Mouse (Mus musculus) left cerebral cortex, adult 2 months (tissue): ENCODE results near the gene Rps6ka5. TPM values are rescaled to one million over a fixed set of nuclear protein-coding genes. Genes with fewer than 3 reads are reported as not detected.

Experiments
- DNase-seq, 2 experiments: peaks; one replicate each; pipeline ENCODE4 v3.0.0; 2021 to 2022; ENCODE audit warnings: low spot score in 2 of 2, mixed read lengths in 1 of 2; ENCODE audit errors: extremely low spot score in 1 of 2
- H3K27ac ChIP-seq: fragments of 200-600 bp; 2 replicates; pipeline ENCODE4 v1.8.1; 2022
- H3K4me3 ChIP-seq: fragments of 200-600 bp; 2 replicates; pipeline ENCODE4 v1.8.1; 2022
- CTCF ChIP-seq: fragments of 200-600 bp; IDR thresholded peaks from 2 replicates; pipeline ENCODE4 v1.8.1; 2022; ENCODE audit warnings: antibody characterized with exemption, mild to moderate bottlenecking, moderate library complexity
- intact Hi-C: fragments of 180-260 bp; cut with DNase I; formaldehyde crosslinking; loops from one replicate; pipeline ENCODE4 v1.15.1; 2025
- total RNA-seq, 2 experiments: library from RNA; stranded (reverse); gene quantifications; 2 replicates each; pipeline ENCODE4 v1.2.3; 2021

Gene Rps6ka5
- total RNA-seq, 2 experiments from 2014 or later, result 21.4 to 23.1 TPM

GRCm38 (mm10) chr12:100636733-100637132 is 90.0 kb downstream of the Rps6ka5 start:
- TF ChIP-seq CTCF, result no peak
- DNase-seq, result no peak
- intact Hi-C loops, result loop anchor here (5.0 kb wide), 1 partner anchor 86 kb away; no protein-coding TSS in a partner anchor
- Histone ChIP-seq H3K27ac (no peak overlapping the region), H3K4me3 (no peak overlapping the region)

- no peak for TF ChIP-seq CTCF
- DNase-seq, result no peak
- Histone ChIP-seq H3K27ac (no peak overlapping the region), H3K4me3 (no peak overlapping the region)
- intact Hi-C loops, result loop anchor here (5.0 kb wide), 1 partner anchor 86 kb away; no protein-coding TSS in a partner anchor
These were observed 90.5 kb downstream of the Rps6ka5 start for GRCm38 (mm10) chr12:100636299-100636633.

GRCm38 (mm10) chr12:100635601-100636298 is 91.0 kb downstream of the Rps6ka5 start:
- DNase-seq, result no peak

GRCm38 (mm10) chr12:100633231-100633630 is 93.6 kb downstream of the Rps6ka5 start:
- no peak for TF ChIP-seq CTCF
- intact Hi-C loops, result no loop called here
- Histone ChIP-seq H3K27ac (no peak overlapping the region), H3K4me3 (no peak overlapping the region)
- no peak for DNase-seq

More at GRCm38 (mm10) chr12:100635601-100636298, 91.0 kb downstream of the Rps6ka5 start:
- Histone ChIP-seq H3K4me3 (no peak overlapping the region), H3K27ac (no peak overlapping the region)
- TF ChIP-seq CTCF, result no peak
- intact Hi-C loops, result loop anchor here (5.0 kb wide), 1 partner anchor 87 kb away; no protein-coding TSS in a partner anchor

GRCm38 (mm10) chr12:100631286-100631685 is 95.5 kb downstream of the Rps6ka5 start:
- Histone ChIP-seq H3K4me3 (no peak overlapping the region), H3K27ac (no peak overlapping the region)
- no peak for DNase-seq
- TF ChIP-seq CTCF, result no peak
- intact Hi-C loops, result no loop called here

- intact Hi-C loops, result no loop called here
- no peak for DNase-seq
- TF ChIP-seq CTCF, result no peak
- Histone ChIP-seq H3K27ac (no peak overlapping the region), H3K4me3 (no peak overlapping the region)
These were observed 97.5 kb downstream of the Rps6ka5 start for GRCm38 (mm10) chr12:100629126-100629920.

- TF ChIP-seq CTCF, result no peak
- no peak for DNase-seq
- no peak overlapping the region for H3K27ac ChIP-seq
- no peak overlapping the region for H3K4me3 ChIP-seq
- intact Hi-C loops, result no loop called here
These were observed 99.6 kb downstream of the Rps6ka5 start for GRCm38 (mm10) chr12:100626991-100627677.

GRCm38 (mm10) chr12:100626273-100626990 is 100.4 kb downstream of the Rps6ka5 start:
- intact Hi-C loops, result no loop called here
- no peak for TF ChIP-seq CTCF
- H3K4me3 ChIP-seq, result no peak overlapping the region
- no peak overlapping the region for H3K27ac ChIP-seq
- DNase-seq, result no peak

- TF ChIP-seq CTCF, result no peak
- intact Hi-C loops, result no loop called here
- Histone ChIP-seq H3K4me3 (no peak overlapping the region), H3K27ac (no peak overlapping the region)
- no peak for DNase-seq
These were observed 101.8 kb downstream of the Rps6ka5 start for GRCm38 (mm10) chr12:100624854-100625447.

GRCm38 (mm10) chr12:100615251-100615650 is 111.5 kb downstream of the Rps6ka5 start:
- DNase-seq, result no peak
- no peak for TF ChIP-seq CTCF
- H3K27ac ChIP-seq, result no peak overlapping the region
- no peak overlapping the region for H3K4me3 ChIP-seq
- intact Hi-C loops, result no loop called here

GRCm38 (mm10) chr12:100613878-100614277 is 112.9 kb downstream of the Rps6ka5 start:
- Histone ChIP-seq H3K27ac (no peak overlapping the region), H3K4me3 (no peak overlapping the region)
- TF ChIP-seq CTCF, result no peak
- intact Hi-C loops, result no loop called here
- no peak for DNase-seq
